Mouse (Mus musculus): ENCODE results near the gene Hlx. TPM values are rescaled to one million over a fixed set of nuclear protein-coding genes. Genes with fewer than 3 reads are reported as not detected.

Hlx gene
- polyA plus RNA-seq, 1 experiment from 2014 or later, result 8.4 TPM

GRCm38 (mm10) chr1:184707532-184708248 is 24.7 kb downstream of the Hlx start:
- Histone ChIP-seq H3K9ac (no peak overlapping the region), H3K4me2 (no peak overlapping the region), H3K4me3 (replicated peaks) (no peak overlapping the region), H3K9me3 (replicated peaks) (no peaks in the 10 kb centered on the region), H3K27ac (replicated peaks) (no peak overlapping the region), H3K4me1 (replicated peaks) (no peaks in the 10 kb centered on the region), H3K36me3 (replicated peaks) (no peaks in the 10 kb centered on the region), H3K27me3 (peaks cover 28% of the 10 kb centered on the region)
- no peak for ATAC-seq (ENCODE audit: insufficient read depth)
- 56% methylated on average over 4 of the region's 4 CpGs for WGBS (ENCODE audit: insufficient replicate concordance)

- Histone ChIP-seq H3K27ac (replicated peaks) (no peak overlapping the region), H3K9ac (no peak overlapping the region), H3K4me1 (replicated peaks) (no peaks in the 10 kb centered on the region), H3K27me3 (peaks cover 26% of the 10 kb centered on the region), H3K4me3 (replicated peaks) (no peak overlapping the region), H3K36me3 (replicated peaks) (no peaks in the 10 kb centered on the region), H3K9me3 (replicated peaks) (no peaks in the 10 kb centered on the region), H3K4me2 (no peak overlapping the region)
- no peak for ATAC-seq (ENCODE audit: insufficient read depth)
- WGBS (ENCODE audit: insufficient replicate concordance), result 52% methylated on average over 3 of the region's 3 CpGs
These were observed 27.5 kb downstream of the Hlx start for GRCm38 (mm10) chr1:184704901-184705300.

DNA sequence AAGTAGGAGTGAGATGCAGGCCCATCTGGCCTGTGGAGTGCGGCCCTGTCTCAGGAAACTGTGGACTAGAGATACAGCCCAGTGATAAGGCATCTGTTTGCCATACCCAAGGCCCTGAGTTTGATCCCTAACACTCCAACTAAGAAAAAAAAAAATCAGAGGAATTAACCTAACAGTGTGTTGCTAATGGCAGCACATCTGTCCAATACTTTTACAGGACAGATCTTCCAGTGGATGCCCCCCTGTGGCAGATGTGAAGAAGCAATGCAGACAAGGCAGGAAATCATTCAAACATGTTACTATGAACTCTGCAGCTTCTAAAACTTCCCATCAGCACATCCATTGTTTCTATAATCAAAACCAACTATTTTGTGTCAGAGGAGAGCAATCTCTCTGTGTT is 33.1 kb downstream of the Hlx start:
- Histone ChIP-seq H3K9me3 (replicated peaks) (no peaks in the 10 kb centered on the region), H3K36me3 (replicated peaks) (no peaks in the 10 kb centered on the region), H3K9ac (no peak overlapping the region), H3K27ac (replicated peaks) (no peak overlapping the region), H3K4me1 (replicated peaks) (no peaks in the 10 kb centered on the region), H3K27me3 (no peaks in the 10 kb centered on the region), H3K4me3 (replicated peaks) (no peak overlapping the region), H3K4me2 (no peak overlapping the region)
- ATAC-seq (ENCODE audit: insufficient read depth), result no peak
- WGBS (ENCODE audit: insufficient replicate concordance), result 40% methylated on average over 1 of the region's 1 CpGs

GRCm38 (mm10) chr1:184695451-184695850 is 37.0 kb downstream of the Hlx start:
- Histone ChIP-seq H3K27ac (replicated peaks) (no peak overlapping the region), H3K4me2 (no peak overlapping the region), H3K9me3 (replicated peaks) (no peaks in the 10 kb centered on the region), H3K27me3 (no peaks in the 10 kb centered on the region), H3K4me3 (replicated peaks) (no peak overlapping the region), H3K4me1 (replicated peaks) (no peaks in the 10 kb centered on the region), H3K9ac (no peak overlapping the region), H3K36me3 (replicated peaks) (no peaks in the 10 kb centered on the region)
- WGBS (ENCODE audit: insufficient replicate concordance), result 57% methylated on average over 2 of the region's 2 CpGs
- no peak for ATAC-seq (ENCODE audit: insufficient read depth)

DNA sequence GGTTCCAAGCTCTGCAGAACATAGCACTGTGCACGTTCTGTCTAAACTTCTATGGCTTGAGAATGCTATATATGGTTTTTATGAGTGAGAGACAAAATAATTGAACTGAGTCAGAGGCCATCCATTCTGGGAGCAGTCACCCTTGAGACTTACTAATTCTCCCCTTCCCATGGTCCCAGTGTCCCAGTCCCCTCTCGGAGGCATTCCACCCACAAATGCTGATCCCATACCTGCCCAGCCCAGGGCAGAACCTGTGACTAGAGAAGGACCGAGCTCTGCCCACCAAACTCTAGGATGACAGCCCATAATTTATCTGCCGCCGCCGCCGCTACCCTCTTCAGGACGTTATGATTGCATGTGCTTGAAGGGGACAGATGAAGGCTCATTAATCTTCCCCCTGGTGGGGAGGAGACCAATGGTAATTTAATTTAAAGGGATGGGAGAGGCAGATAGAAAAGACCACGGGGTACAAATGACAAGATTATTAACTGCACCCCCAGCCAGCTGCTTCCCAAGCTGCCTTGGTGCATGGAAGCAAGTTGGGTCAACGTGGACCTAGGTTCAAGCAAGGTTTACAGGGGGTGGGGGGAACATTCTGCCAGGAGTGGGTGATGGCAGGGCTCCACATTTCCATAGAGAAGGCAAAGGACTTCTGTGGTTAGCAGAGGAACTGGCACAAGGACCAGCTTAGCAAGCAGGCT is 40.1 kb downstream of the Hlx start:
- Histone ChIP-seq H3K9ac (no peak overlapping the region), H3K4me3 (replicated peaks) (no peak overlapping the region), H3K27ac (replicated peaks) (no peak overlapping the region), H3K27me3 (peaks cover 25% of the 10 kb centered on the region), H3K4me2 (no peak overlapping the region), H3K4me1 (replicated peaks) (peaks cover 6% of the 10 kb centered on the region), H3K36me3 (replicated peaks) (no peaks in the 10 kb centered on the region), H3K9me3 (replicated peaks) (no peaks in the 10 kb centered on the region)
- 36% methylated on average over 10 of the region's 10 CpGs for WGBS (ENCODE audit: insufficient replicate concordance)
- ATAC-seq (ENCODE audit: insufficient read depth), result no peak

DNA sequence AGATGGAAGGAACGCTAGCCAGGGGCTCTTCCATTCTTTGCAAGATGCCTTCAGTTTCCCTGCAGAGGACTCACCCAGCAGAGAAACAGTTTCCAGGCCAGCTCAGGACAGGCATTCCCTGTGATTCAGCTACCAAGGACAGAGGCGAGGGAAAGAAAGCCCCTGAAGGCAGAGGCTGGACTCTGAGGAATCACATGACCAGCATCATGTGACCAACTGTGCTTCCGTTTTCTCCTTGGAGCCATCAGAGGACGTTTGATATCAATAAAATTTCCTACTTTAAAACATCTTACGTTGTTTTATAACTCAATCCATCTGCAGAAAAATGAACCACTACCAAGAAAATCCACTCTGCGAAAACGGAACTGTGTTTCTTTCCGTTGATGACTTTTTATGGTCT is 41.2 kb downstream of the Hlx start:
- no peak overlapping the region for H3K27ac ChIP-seq (replicated peaks)
- no peak for ATAC-seq (ENCODE audit: insufficient read depth)
- H3K36me3 ChIP-seq (replicated peaks), result no peaks in the 10 kb centered on the region
- H3K4me1 ChIP-seq (replicated peaks), result peaks cover 6% of the 10 kb centered on the region
- no peak overlapping the region for H3K4me3 ChIP-seq (replicated peaks)
- H3K9me3 ChIP-seq (replicated peaks), result no peaks in the 10 kb centered on the region
- H3K4me2 ChIP-seq, result no peak overlapping the region
- peaks cover 32% of the 10 kb centered on the region for H3K27me3 ChIP-seq
- no peak overlapping the region for H3K9ac ChIP-seq
- WGBS (ENCODE audit: insufficient replicate concordance), result 65% methylated on average over 8 of the region's 8 CpGs

DNA sequence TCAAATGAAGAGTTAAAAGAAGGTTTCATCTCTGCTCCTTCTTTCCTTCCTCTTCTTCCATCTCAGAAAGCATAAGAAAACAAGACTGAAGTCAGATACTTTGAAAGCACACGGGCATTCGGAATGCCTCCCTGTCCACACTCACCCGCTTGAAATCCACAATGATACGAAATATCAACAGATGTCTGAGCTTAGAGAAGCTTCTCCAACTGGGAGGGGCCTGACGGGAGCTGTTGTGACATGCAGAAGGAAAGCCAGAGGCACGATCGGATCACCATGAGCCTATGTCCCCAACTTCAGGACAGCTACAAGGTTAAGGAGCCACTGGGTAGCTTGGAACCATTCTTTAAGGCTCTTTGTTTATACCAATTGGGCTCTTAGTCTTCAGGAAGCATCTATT is 44.4 kb downstream of the Hlx start:
- Histone ChIP-seq H3K27me3 (peaks cover 59% of the 10 kb centered on the region), H3K9ac (no peak overlapping the region), H3K36me3 (replicated peaks) (no peaks in the 10 kb centered on the region), H3K9me3 (replicated peaks) (no peaks in the 10 kb centered on the region), H3K4me3 (replicated peaks) (no peak overlapping the region), H3K27ac (replicated peaks) (no peak overlapping the region), H3K4me2 (no peak overlapping the region), H3K4me1 (replicated peaks) (peaks cover 6% of the 10 kb centered on the region)
- ATAC-seq (ENCODE audit: insufficient read depth), result no peak
- WGBS (ENCODE audit: insufficient replicate concordance), result 47% methylated on average over 7 of the region's 7 CpGs

GRCm38 (mm10) chr1:184687512-184687911 is 44.9 kb downstream of the Hlx start:
- Histone ChIP-seq H3K9me3 (replicated peaks) (no peaks in the 10 kb centered on the region), H3K27ac (replicated peaks) (no peak overlapping the region), H3K27me3 (peaks cover 59% of the 10 kb centered on the region), H3K36me3 (replicated peaks) (no peaks in the 10 kb centered on the region), H3K4me2 (no peak overlapping the region), H3K4me3 (replicated peaks) (no peak overlapping the region), H3K9ac (no peak overlapping the region), H3K4me1 (replicated peaks) (peaks cover 6% of the 10 kb centered on the region)
- ATAC-seq (ENCODE audit: insufficient read depth), result no peak
- 51% methylated on average over 4 of the region's 4 CpGs for WGBS (ENCODE audit: insufficient replicate concordance)

GRCm38 (mm10) chr1:184683541-184683940 is 48.9 kb downstream of the Hlx start:
- Histone ChIP-seq H3K27me3 (peaks cover 48% of the 10 kb centered on the region), H3K9me3 (replicated peaks) (no peaks in the 10 kb centered on the region), H3K9ac (no peak overlapping the region), H3K4me1 (replicated peaks) (no peaks in the 10 kb centered on the region; the same call in 1 of the 2 replicates), H3K27ac (replicated peaks) (no peak overlapping the region), H3K36me3 (replicated peaks) (no peaks in the 10 kb centered on the region), H3K4me2 (no peak overlapping the region), H3K4me3 (replicated peaks) (no peak overlapping the region)
- ATAC-seq (ENCODE audit: insufficient read depth), result no peak
- WGBS (ENCODE audit: insufficient replicate concordance), result 26% methylated on average over 6 of the region's 6 CpGs

DNA sequence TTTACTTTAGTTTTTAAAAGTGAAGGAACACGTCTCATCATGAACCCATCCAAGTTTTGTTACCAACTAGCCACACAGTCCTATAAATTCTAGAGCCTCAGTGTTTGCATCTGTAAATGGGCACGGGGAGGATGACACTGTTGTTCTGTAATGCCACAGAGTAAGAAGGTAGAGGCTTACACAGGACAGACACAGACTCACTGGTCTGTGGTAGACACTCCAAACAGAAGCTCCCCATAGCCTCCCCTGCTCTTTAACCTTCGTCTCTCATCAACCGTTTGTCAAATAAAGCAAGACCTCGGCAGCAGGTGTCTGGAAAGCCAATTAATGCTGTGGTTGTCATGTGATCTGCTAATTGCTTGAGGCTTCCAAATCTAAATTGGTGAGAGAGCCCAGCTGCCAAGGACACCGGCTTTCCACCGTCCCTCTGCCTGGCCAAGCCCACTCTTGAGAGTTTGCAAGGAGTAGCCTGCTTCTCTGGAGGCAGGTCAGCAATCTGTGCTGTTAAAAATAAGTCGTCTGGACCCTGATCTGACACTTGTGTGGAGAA is 52.9 kb downstream of the Hlx start:
- Histone ChIP-seq H3K27ac (replicated peaks) (no peak overlapping the region), H3K36me3 (replicated peaks) (no peaks in the 10 kb centered on the region), H3K4me2 (no peak overlapping the region), H3K4me3 (replicated peaks) (no peak overlapping the region), H3K4me1 (replicated peaks) (peaks cover 6% of the 10 kb centered on the region; the same call in 1 of the 2 replicates), H3K9me3 (replicated peaks) (no peaks in the 10 kb centered on the region), H3K9ac (no peak overlapping the region), H3K27me3 (peaks cover 30% of the 10 kb centered on the region)
- WGBS (ENCODE audit: insufficient replicate concordance), result 59% methylated on average over 8 of the region's 8 CpGs
- no peak for ATAC-seq (ENCODE audit: insufficient read depth)

- Histone ChIP-seq H3K36me3 (replicated peaks) (no peaks in the 10 kb centered on the region), H3K4me3 (replicated peaks) (no peak overlapping the region), H3K9ac (no peak overlapping the region), H3K4me2 (no peak overlapping the region), H3K27ac (replicated peaks) (no peak overlapping the region), H3K9me3 (replicated peaks) (no peaks in the 10 kb centered on the region), H3K27me3 (peaks cover 26% of the 10 kb centered on the region), H3K4me1 (replicated peaks) (peaks cover 7% of the 10 kb centered on the region; the same call in 1 of the 2 replicates)
- WGBS (ENCODE audit: insufficient replicate concordance), result 30% methylated on average over 2 of the region's 2 CpGs
- no peak for ATAC-seq (ENCODE audit: insufficient read depth)
These were observed 54.8 kb downstream of the Hlx start for GRCm38 (mm10) chr1:184677641-184678040.
